ENCODE assay signal across 7 mouse cellular contexts in genomic region chr16:4880136-4880825, GRCm38 (mm10). TPM values are rescaled to one million over a fixed set of nuclear protein-coding genes. Genes with fewer than 3 reads are reported as not detected.
A peak's percentile ranks its signal among the peaks of the same experiment; 100 is the strongest.
DNase-seq lines count a peak whose midpoint lies in the region; ATAC-seq lines count a peak whose summit lies in the region.

Gene Ubald1, minus strand, starts transcription at chr16:4880315.

- H3K27me3 ChIP-seq in embryonic facial prominence, embryonic 11.5 days (ENCODE audit: control insufficient read depth, insufficient read depth, low read length) = no peaks in the 10 kb centered on the region
- H3K27me3 ChIP-seq in limb, embryonic 10.5 days (ENCODE audit: low read depth, poor library complexity, severe bottlenecking) = no peaks in the 10 kb centered on the region
- H3K27me3 ChIP-seq in midbrain, embryonic 13.5 days = no peaks in the 10 kb centered on the region

- H3K27ac ChIP-seq in embryonic facial prominence, embryonic 11.5 days (replicated peaks; ENCODE audit: low read depth, low read length) = peak within 1 kb of the TSS; percentile 92
- H3K27ac ChIP-seq in limb, embryonic 10.5 days = peak within 1 kb of the TSS; percentile 97
- peak within 1 kb of the TSS; percentile 97 for H3K27ac ChIP-seq in midbrain, embryonic 13.5 days

- no peaks in the 10 kb centered on the region for H3K9me3 ChIP-seq in embryonic facial prominence, embryonic 11.5 days (replicated peaks; ENCODE audit: control insufficient read depth, low read length)
- no peaks in the 10 kb centered on the region for H3K9me3 ChIP-seq in limb, embryonic 10.5 days (replicated peaks)
- no peaks in the 10 kb centered on the region for H3K9me3 ChIP-seq in midbrain, embryonic 13.5 days

- H3K36me3 ChIP-seq in embryonic facial prominence, embryonic 11.5 days (replicated peaks; ENCODE audit: control insufficient read depth, insufficient read depth, low read depth, low read length) = no peaks in the 10 kb centered on the region
- H3K36me3 ChIP-seq in limb, embryonic 10.5 days = peaks cover 21% of the 10 kb centered on the region
- H3K36me3 ChIP-seq in midbrain, embryonic 13.5 days = peaks cover 15% of the 10 kb centered on the region

- peak within 1 kb of the TSS; percentile 83 for H3K4me2 ChIP-seq in embryonic facial prominence, embryonic 11.5 days (ENCODE audit: low read depth, low read length)
- peak within 1 kb of the TSS; percentile 89 for H3K4me2 ChIP-seq in midbrain, embryonic 13.5 days (replicated peaks)

- WGBS in embryonic facial prominence, embryonic 11.5 days = 0% methylated on average over 48 of the region's 48 CpGs
- under 1% methylated on average over 48 of the region's 48 CpGs for WGBS in limb, embryonic 10.5 days
- under 1% methylated on average over 48 of the region's 48 CpGs for WGBS in midbrain, embryonic 13.5 days

- ATAC-seq in embryonic facial prominence, embryonic 11.5 days (replicated peaks; ENCODE audit: insufficient number of reproducible peaks, low FRiP score, low TSS enrichment, low read depth) = peak; percentile 83
- ATAC-seq in granulocyte monocyte progenitor cell, adult 5-6 weeks (replicated peaks; ENCODE audit: poor library complexity, severe bottlenecking) = peak; percentile 54
- peak; percentile 82 for ATAC-seq in midbrain, embryonic 13.5 days

- DNase-seq in adrenal gland, postnatal 14 days = peak; percentile 99
- peak; percentile 99 for DNase-seq in embryonic facial prominence, embryonic 11.5 days (ENCODE audit: low spot score)
- DNase-seq in kidney, adult 11 months = peak; percentile 99
- peak; percentile 99 for DNase-seq in limb, embryonic 10.5 days (ENCODE audit: low spot score)
- peak; percentile 90 for DNase-seq in spleen, adult 12 weeks (ENCODE audit: low spot score)

- H3K4me3 ChIP-seq in embryonic facial prominence, embryonic 11.5 days (ENCODE audit: low read depth, low read length) = peak within 1 kb of the TSS; percentile 88
- H3K4me3 ChIP-seq in limb, embryonic 10.5 days = peak within 1 kb of the TSS; percentile 94
- H3K4me3 ChIP-seq in midbrain, embryonic 13.5 days (replicated peaks) = peak within 1 kb of the TSS; percentile 84

- peaks cover 4% of the 10 kb centered on the region; the same call in 1 of the 2 replicates for H3K4me1 ChIP-seq in embryonic facial prominence, embryonic 11.5 days (ENCODE audit: control insufficient read depth, insufficient read depth, low read length)
- peaks cover 32% of the 10 kb centered on the region for H3K4me1 ChIP-seq in limb, embryonic 10.5 days
- peaks cover 46% of the 10 kb centered on the region for H3K4me1 ChIP-seq in midbrain, embryonic 13.5 days (replicated peaks)

- H3K9ac ChIP-seq in embryonic facial prominence, embryonic 11.5 days (replicated peaks; ENCODE audit: low read length) = peak within 1 kb of the TSS; percentile 91
- H3K9ac ChIP-seq in midbrain, embryonic 13.5 days (replicated peaks) = peak within 1 kb of the TSS; percentile 86

RNA-seq across cellular contexts. Expression of gene Ubald1, which starts in this region (rescaled TPM):
- 36.9 and 40.8 TPM in 2 replicates for total RNA-seq in adrenal gland, postnatal 14 days (2021)
- 26.2 and 26.4 TPM in 2 replicates for polyA plus RNA-seq in embryonic facial prominence, embryonic 11.5 days (2014; fragmentation: Nextera tagmentation; extraction: Ambion mirVana)
- 37.0 and 39.8 TPM in 2 replicates for total RNA-seq in granulocyte monocyte progenitor cell, adult 5-6 weeks (2014; fragmentation: Nextera tagmentation)
- 11.4 and 14.1 TPM in 2 replicates for total RNA-seq in granulocyte monocyte progenitor cell, adult 5-6 weeks (2017)
- polyA plus RNA-seq in limb, embryonic 10.5 days (2016; fragmentation: Nextera tagmentation; extraction: Ambion mirVana) = 43.6 and 43.8 TPM in 2 replicates
- polyA plus RNA-seq in midbrain, embryonic 13.5 days (2015; fragmentation: Nextera tagmentation; extraction: Ambion mirVana) = 45.8 and 46.2 TPM in 2 replicates

Comparison
In these comparisons a context has a peak if more than half of its experiments do, and no peak if none do; other contexts are left out.
1. Peak in every context shown above with its lines: DNase-seq, ATAC-seq, H3K4me3 ChIP-seq and H3K27ac ChIP-seq.